In the genomic region with DNA sequence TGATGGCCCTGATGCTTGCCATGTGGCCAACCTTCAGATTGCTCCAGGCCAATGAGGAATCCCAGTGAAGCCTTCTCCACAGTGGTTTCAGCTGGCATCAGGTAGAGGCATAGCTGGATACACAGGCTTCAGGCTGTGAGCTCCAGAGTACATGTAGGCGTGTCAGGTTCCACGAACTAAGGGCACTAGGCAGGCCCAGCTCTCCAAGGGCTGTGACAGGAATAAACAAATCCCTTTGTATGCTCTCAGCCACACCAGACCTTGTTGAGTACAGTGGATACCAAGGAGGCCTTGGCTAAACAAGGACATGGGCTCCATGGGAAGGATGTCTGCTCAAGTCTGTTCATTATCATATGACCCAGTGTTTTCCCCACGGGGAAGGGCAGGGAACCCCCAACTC, we compare ENCODE assay signal across 13 mouse cellular contexts.
"Had no signal": no experiment of that assay in that cellular context is flagged by ENCODE, and none has a peak within 500 bp of the region (broad histone marks: within the 10 kb centered on the region; RNA-seq: fewer than 3 reads in every experiment).

No protein-coding gene starts in this region.

- H3K9me3 ChIP-seq: limb, embryonic 10.5 days; liver, embryonic 15.5 days; midbrain, embryonic 15.5 days had no signal

- H3K4me3 ChIP-seq: limb, embryonic 10.5 days; liver, embryonic 15.5 days; midbrain, embryonic 15.5 days had no signal

- DNase-seq: kidney, adult 8-10 months; kidney, postnatal 36 days; right cerebral cortex, adult 18-20 months; right cerebral cortex, postnatal 25 days; thymus, adult 2 months; thymus, postnatal 25 days had no signal

- ATAC-seq: intestine, embryonic 16.5 days; midbrain, embryonic 15.5 days had no signal

- H3K9ac ChIP-seq: liver, embryonic 15.5 days; midbrain, embryonic 15.5 days had no signal

- H3K36me3 ChIP-seq: limb, embryonic 10.5 days; liver, embryonic 15.5 days; midbrain, embryonic 15.5 days had no signal

- H3K4me2 ChIP-seq: liver, embryonic 11.5 days; liver, embryonic 15.5 days; midbrain, embryonic 11.5 days; midbrain, embryonic 15.5 days had no signal

- H3K4me1 ChIP-seq: midbrain, embryonic 15.5 days had no signal

- H3K27ac ChIP-seq: kidney, postnatal 0 days; limb, embryonic 10.5 days; liver, embryonic 15.5 days; midbrain, embryonic 15.5 days had no signal

- H3K27me3 ChIP-seq: liver, embryonic 15.5 days; midbrain, embryonic 15.5 days had no signal
